Mouse (Mus musculus) heart, embryonic 11.5 days (tissue): Measurements from ENCODE around the gene Krtap7-1. TPM values are rescaled to one million over a fixed set of nuclear protein-coding genes. Genes with fewer than 3 reads are reported as not detected.

Experiments used
- ATAC-seq: fragments of 200-750 bp; cut with Nextera tagmentation; replicated peaks from 2 replicates; pipeline ENCODE4 v1.8.0; 2017; ENCODE audit warnings: moderate library complexity; ENCODE audit not compliant: insufficient number of reproducible peaks, low FRiP score, low TSS enrichment
- H3K27ac ChIP-seq: fragments of 300-500 bp; sonication (generic); 2 replicates; pipeline ENCODE4 v1.5.1; 2014; ENCODE audit warnings: mild to moderate bottlenecking, low read depth, low read length
- H3K27me3 ChIP-seq: fragments of 300-500 bp; sonication (generic); 2 replicates; pipeline ENCODE4 v1.6.1; 2014; ENCODE audit warnings: mild to moderate bottlenecking, low read length, mixed read lengths; ENCODE audit not compliant: control insufficient read depth, insufficient read depth
- H3K36me3 ChIP-seq: fragments of 300-500 bp; sonication (generic); 2 replicates; pipeline ENCODE4 v1.6.1; 2014; ENCODE audit warnings: mild to moderate bottlenecking, low read length, moderate library complexity, mixed read lengths; ENCODE audit not compliant: control insufficient read depth, insufficient read depth
- H3K4me1 ChIP-seq: fragments of 300-500 bp; sonication (generic); 2 replicates; pipeline ENCODE4 v1.6.1; 2014; ENCODE audit warnings: low read length; ENCODE audit not compliant: control insufficient read depth, insufficient read depth
- H3K4me2 ChIP-seq: fragments of 300-500 bp; sonication (generic); 2 replicates; pipeline ENCODE4 v1.6.1; 2014; ENCODE audit warnings: mild to moderate bottlenecking, moderate library complexity
- H3K4me3 ChIP-seq: fragments of 300-500 bp; sonication (generic); 2 replicates; pipeline ENCODE4 v1.5.1; 2014; ENCODE audit warnings: low read depth, low read length
- H3K9ac ChIP-seq: fragments of 300-500 bp; sonication (generic); 2 replicates; pipeline ENCODE4 v1.6.1; 2014; ENCODE audit warnings: mild to moderate bottlenecking, low read depth, low read length, moderate library complexity
- H3K9me3 ChIP-seq: fragments of 300-500 bp; sonication (generic); replicated peaks from 2 replicates; pipeline ENCODE4 v1.6.1; 2016; ENCODE audit warnings: low read length; ENCODE audit not compliant: control insufficient read depth
- WGBS: fragments of 180-500 bp; shearing (Covaris S2); extraction: QIAGEN DNeasy Blood & Tissue Kit; methylation state at CpG from one replicate; pipeline ENCODE4 v1.1.7; 2014; ENCODE audit not compliant: insufficient replicate concordance; 5-methylcytosine and 5-hydroxymethylcytosine counted together
- polyA plus RNA-seq: library from polyadenylated mRNA; unstranded; fragments of >200 nt; fragmentation: Nextera tagmentation; extraction: Ambion mirVana; gene quantifications from 2 replicates; pipeline ENCODE4 v1.2.1, GENCODE M21; 2014

Gene Krtap7-1
- polyA plus RNA-seq, 1 experiment from 2014 or later: not detected

GRCm38 (mm10) chr16:89520091-89520490 lies 12.0 kb upstream of the Krtap7-1 start:
- no peak for ATAC-seq
- no peaks in the 10 kb centered on the region for H3K36me3 ChIP-seq
- H3K27me3 ChIP-seq: no peaks in the 10 kb centered on the region
- 76% methylated on average over 6 of the region's 6 CpGs for WGBS
- H3K9ac ChIP-seq: no peak overlapping the region
- no peaks in the 10 kb centered on the region for H3K4me1 ChIP-seq
- H3K4me3 ChIP-seq: no peak overlapping the region
- no peak overlapping the region for H3K27ac ChIP-seq
- no peak overlapping the region for H3K4me2 ChIP-seq
- no peaks in the 10 kb centered on the region for H3K9me3 ChIP-seq

GRCm38 (mm10) chr16:89517635-89518034 lies 9.5 kb upstream of the Krtap7-1 start:
- Histone ChIP-seq H3K36me3 (no peaks in the 10 kb centered on the region), H3K9me3 (no peaks in the 10 kb centered on the region), H3K4me2 (no peak overlapping the region), H3K4me3 (no peak overlapping the region), H3K27me3 (no peaks in the 10 kb centered on the region), H3K4me1 (no peaks in the 10 kb centered on the region), H3K9ac (no peak overlapping the region), H3K27ac (no peak overlapping the region)
- 54% methylated on average over 9 of the region's 9 CpGs for WGBS
- ATAC-seq: no peak

DNA sequence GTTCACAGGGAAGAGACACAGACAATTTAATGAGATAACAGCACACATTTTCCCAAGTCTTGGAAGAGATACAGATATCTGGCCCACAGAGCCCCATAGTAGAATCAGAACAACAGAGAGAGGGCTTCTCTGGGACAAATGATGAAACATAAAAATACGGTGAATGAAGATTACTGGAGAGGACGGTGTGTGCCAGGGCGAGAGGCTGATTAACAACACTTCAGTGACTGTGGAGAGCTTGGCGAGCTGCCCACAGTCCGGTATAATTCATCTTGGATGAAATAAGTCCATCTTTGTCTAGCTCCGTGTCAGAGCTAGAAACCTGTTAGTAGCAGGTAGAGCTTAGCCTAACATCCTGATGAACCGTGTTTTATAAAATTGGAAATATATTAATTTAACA lies 5.3 kb upstream of the Krtap7-1 start:
- Histone ChIP-seq H3K4me3 (no peak overlapping the region), H3K4me1 (no peaks in the 10 kb centered on the region), H3K36me3 (no peaks in the 10 kb centered on the region), H3K27me3 (no peaks in the 10 kb centered on the region), H3K4me2 (no peak overlapping the region), H3K9ac (no peak overlapping the region), H3K27ac (no peak overlapping the region), H3K9me3 (no peaks in the 10 kb centered on the region)
- 79% methylated on average over 7 of the region's 7 CpGs for WGBS
- no peak for ATAC-seq

- H3K4me1 ChIP-seq: no peaks in the 10 kb centered on the region
- H3K9ac ChIP-seq: no peak overlapping the region
- ATAC-seq: no peak
- no peak overlapping the region for H3K27ac ChIP-seq
- no peaks in the 10 kb centered on the region for H3K36me3 ChIP-seq
- H3K9me3 ChIP-seq: no peaks in the 10 kb centered on the region
- H3K4me3 ChIP-seq: no peak overlapping the region
- H3K4me2 ChIP-seq: no peak overlapping the region
- H3K27me3 ChIP-seq: no peaks in the 10 kb centered on the region
- WGBS: 86% methylated on average over 2 of the region's 2 CpGs
Observed at GRCm38 (mm10) chr16:89503571-89503970, 4.6 kb downstream of the Krtap7-1 start.

- H3K36me3 ChIP-seq: no peaks in the 10 kb centered on the region
- no peak overlapping the region for H3K9ac ChIP-seq
- 70% methylated on average over 5 of the region's 5 CpGs for WGBS
- no peak overlapping the region for H3K4me2 ChIP-seq
- ATAC-seq: no peak
- H3K4me1 ChIP-seq: no peaks in the 10 kb centered on the region
- H3K27me3 ChIP-seq: no peaks in the 10 kb centered on the region
- no peaks in the 10 kb centered on the region for H3K9me3 ChIP-seq
- no peak overlapping the region for H3K4me3 ChIP-seq
- no peak overlapping the region for H3K27ac ChIP-seq
Observed at GRCm38 (mm10) chr16:89501870-89502269, 6.3 kb downstream of the Krtap7-1 start.

- no peak overlapping the region for H3K4me3 ChIP-seq
- H3K4me1 ChIP-seq: no peaks in the 10 kb centered on the region
- 87% methylated on average over 5 of the region's 5 CpGs for WGBS
- H3K4me2 ChIP-seq: no peak overlapping the region
- H3K27me3 ChIP-seq: no peaks in the 10 kb centered on the region
- H3K9me3 ChIP-seq: no peaks in the 10 kb centered on the region
- no peak overlapping the region for H3K27ac ChIP-seq
- H3K36me3 ChIP-seq: no peaks in the 10 kb centered on the region
- no peak overlapping the region for H3K9ac ChIP-seq
- no peak for ATAC-seq
Observed at GRCm38 (mm10) chr16:89497002-89497401, 11.1 kb downstream of the Krtap7-1 start.

- WGBS: 79% methylated on average over 7 of the region's 7 CpGs
- Histone ChIP-seq H3K9me3 (no peaks in the 10 kb centered on the region), H3K4me1 (no peaks in the 10 kb centered on the region), H3K36me3 (no peaks in the 10 kb centered on the region), H3K4me2 (no peak overlapping the region), H3K9ac (no peak overlapping the region), H3K27ac (no peak overlapping the region), H3K4me3 (no peak overlapping the region), H3K27me3 (no peaks in the 10 kb centered on the region)
- ATAC-seq: 0 out of 2 replicates have a peak, but pooled peaks have one; percentile 49
Observed at GRCm38 (mm10) chr16:89495394-89496153, 12.5 kb downstream of the Krtap7-1 start.

GRCm38 (mm10) chr16:89487852-89488251 lies 20.3 kb downstream of the Krtap7-1 start, which contains the start of gene Krtap8-1:
Gene Krtap8-1, minus strand, starts transcription at chr16:89487952.
- H3K9ac ChIP-seq: no peak within 1 kb of the TSS
- H3K4me3 ChIP-seq: no peak within 1 kb of the TSS
- no peak for ATAC-seq
- no peak within 1 kb of the TSS for H3K27ac ChIP-seq
- H3K36me3 ChIP-seq: no peaks in the 10 kb centered on the region
- no peaks in the 10 kb centered on the region for H3K27me3 ChIP-seq
- H3K9me3 ChIP-seq: no peaks in the 10 kb centered on the region
- H3K4me2 ChIP-seq: no peak within 1 kb of the TSS
- no peaks in the 10 kb centered on the region for H3K4me1 ChIP-seq
- WGBS: 78% methylated on average over 7 of the region's 7 CpGs
